Mouse (Mus musculus) G1E (cell line): ENCODE measurements around the gene Hoxa5.

Experiments
- CTCF ChIP-seq: IDR thresholded peaks from 2 replicates; pipeline ENCODE4 v1.5.1; 2012; ENCODE audit warnings: low read depth, low read length, inconsistent platforms, mixed read lengths
- GATA2 ChIP-seq: IDR thresholded peaks from 2 replicates; pipeline ENCODE4 v1.6.1; 2012; ENCODE audit warnings: low read depth, low read length, inconsistent platforms, borderline replicate concordance
- POLR2AphosphoS5 ChIP-seq: IDR thresholded peaks from 2 replicates; pipeline ENCODE4 v1.6.1; 2012; ENCODE audit warnings: low read depth, low read length, inconsistent platforms; ENCODE audit not compliant: insufficient replicate concordance

GRCm38 (mm10) chr6:52171331-52171730 lies 33.1 kb downstream of the Hoxa5 start:
- TF ChIP-seq CTCF = no peak
- TF ChIP-seq POLR2AphosphoS5 = no peak
- no peak for TF ChIP-seq GATA2
